Mouse (Mus musculus): ENCODE results near the gene Gpr68.

Gpr68 gene

DNA sequence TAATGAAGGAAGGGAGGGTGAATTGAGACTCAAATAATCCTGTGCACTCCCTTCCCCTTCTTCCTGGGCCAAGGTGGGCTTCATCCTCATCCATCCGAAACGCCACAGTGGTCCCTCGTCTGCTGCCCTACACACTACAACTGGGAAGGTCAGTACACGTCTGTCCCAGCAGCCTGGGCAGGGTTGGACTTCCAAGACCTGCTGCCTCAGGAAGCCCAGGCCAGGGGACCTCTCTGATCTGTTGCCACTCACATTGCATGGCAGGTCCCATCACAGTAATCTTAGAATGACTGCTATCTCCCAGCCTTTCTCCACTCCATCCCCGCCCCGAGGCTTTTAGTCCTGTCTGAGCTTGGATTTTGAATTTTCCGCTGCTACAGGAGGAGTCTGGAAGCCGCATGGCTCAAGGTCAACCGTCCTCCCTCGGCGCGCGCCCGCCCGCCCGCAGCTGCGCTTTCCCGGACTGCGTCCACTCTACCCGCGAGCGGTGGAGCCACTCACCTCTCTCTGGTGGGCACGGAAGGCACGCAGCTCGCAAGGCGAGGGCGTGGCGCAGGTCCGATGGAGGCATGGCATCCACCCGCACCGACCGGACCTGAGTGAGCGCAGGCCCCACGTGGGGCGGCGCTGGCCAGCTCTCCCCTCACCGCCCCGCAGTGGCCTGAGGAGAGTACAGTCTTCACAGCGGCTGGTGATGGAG is at the start of gene Gpr68:
Gene Gpr68, minus strand, starts transcription at position 601 of the 700 bp plus-strand sequence.
- in situ Hi-C loops (cut with MboI; ENCODE audit: low sequenced_read_pairs): no loop called here

- in situ Hi-C loops (cut with MboI; ENCODE audit: low sequenced_read_pairs): loop anchor here (5.0 kb wide), 1 partner anchor 75 kb away; no protein-coding TSS in a partner anchor
These were observed 49.3 kb upstream of the Gpr68 start for GRCm38 (mm10) chr12:100957257-100957656.

GRCm38 (mm10) chr12:100956825-100957224 is 48.8 kb upstream of the Gpr68 start:
- in situ Hi-C loops (cut with MboI; ENCODE audit: low sequenced_read_pairs): loop anchor here (5.0 kb wide), 1 partner anchor 75 kb away; no protein-coding TSS in a partner anchor

DNA sequence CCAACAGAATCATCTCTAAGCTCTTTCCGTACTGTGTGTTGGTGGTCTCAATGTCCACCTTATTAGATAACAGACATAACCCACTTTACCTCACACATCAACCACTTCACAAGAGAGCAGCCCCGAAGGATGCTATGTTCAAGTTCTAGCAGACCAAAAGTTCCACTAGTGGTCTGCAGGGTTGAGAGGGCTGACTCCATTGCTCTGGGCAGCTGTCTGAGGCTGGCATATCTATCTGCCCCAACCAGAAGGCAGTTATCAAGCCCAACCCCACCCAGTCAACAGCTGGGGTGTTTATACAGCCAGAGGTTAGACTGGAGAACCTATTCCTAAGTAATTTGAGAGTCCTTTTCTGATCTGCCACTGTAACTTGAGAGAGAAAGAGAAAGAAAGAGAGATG is 48.0 kb upstream of the Gpr68 start:
- in situ Hi-C loops (cut with MboI; ENCODE audit: low sequenced_read_pairs): loop anchor here (5.0 kb wide), 1 partner anchor 76 kb away; no protein-coding TSS in a partner anchor

- in situ Hi-C loops (cut with MboI; ENCODE audit: low sequenced_read_pairs): no loop called here
These were observed 45.9 kb upstream of the Gpr68 start for GRCm38 (mm10) chr12:100953926-100954325.

DNA sequence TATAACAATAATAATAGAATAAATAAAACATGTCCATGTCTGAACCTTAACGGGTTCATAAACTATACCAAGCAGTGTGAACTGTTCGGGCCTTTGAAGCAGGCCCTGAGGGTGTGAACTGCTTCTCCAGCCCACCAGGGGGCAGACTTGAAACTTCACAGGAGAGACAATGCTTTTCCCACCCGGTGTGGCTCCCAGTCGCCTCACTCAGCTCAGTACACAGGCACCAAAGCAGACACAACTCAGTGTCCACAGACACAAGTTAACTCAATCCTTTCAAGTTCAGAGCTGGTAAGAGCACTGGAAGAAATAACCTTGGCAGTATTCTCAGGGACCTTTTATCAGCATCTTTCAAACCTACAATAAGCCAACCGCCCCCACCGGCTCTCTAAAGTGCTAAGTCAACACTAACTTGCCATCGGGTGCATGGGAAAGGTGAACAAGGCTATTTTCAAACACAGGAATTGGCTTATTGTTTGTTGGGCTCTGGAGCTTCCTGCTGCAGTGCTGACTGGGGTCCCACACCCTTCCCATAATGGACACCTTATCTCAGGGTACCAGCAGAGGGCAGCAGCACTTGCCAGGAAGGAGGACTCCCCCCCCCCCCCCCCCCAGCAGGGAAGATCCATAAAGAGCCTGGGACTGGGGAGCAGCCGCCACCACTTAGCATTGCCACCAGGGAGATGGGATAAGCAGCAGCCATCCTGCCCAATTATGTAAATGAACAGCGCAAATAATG is 44.4 kb upstream of the Gpr68 start:
- in situ Hi-C loops (cut with MboI; ENCODE audit: low sequenced_read_pairs): no loop called here

GRCm38 (mm10) chr12:100949146-100949545 is 41.1 kb upstream of the Gpr68 start:
- in situ Hi-C loops (cut with MboI; ENCODE audit: low sequenced_read_pairs): loop anchor here (25.0 kb wide), 1 partner anchor 413 kb away; no protein-coding TSS in a partner anchor

GRCm38 (mm10) chr12:100948021-100948420 is 40.0 kb upstream of the Gpr68 start:
- in situ Hi-C loops (cut with MboI; ENCODE audit: low sequenced_read_pairs): loop anchor here (25.0 kb wide), 1 partner anchor 414 kb away; no protein-coding TSS in a partner anchor

DNA sequence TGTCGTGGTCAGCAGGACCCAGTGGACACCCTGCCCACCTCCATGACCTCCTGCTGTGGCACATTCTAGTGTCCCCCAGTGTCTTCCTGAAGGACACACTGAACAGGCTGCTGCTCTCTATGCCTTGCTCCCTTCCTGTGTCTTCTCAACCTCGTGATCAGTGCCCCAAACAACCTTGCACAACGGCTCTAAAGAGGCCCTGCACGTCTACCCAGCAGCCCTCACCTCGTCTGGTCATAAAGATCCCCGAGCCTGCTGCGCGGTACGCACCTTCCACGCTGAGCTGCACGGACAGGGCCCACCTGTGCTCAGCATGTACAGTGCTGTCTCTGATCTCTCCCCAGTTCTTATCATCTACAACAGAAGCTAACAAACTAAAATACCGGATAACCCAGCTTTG is 38.0 kb upstream of the Gpr68 start:
- in situ Hi-C loops (cut with MboI; ENCODE audit: low sequenced_read_pairs): loop anchor here (25.0 kb wide), 1 partner anchor 416 kb away; no protein-coding TSS in a partner anchor

GRCm38 (mm10) chr12:100945501-100945900 is 37.5 kb upstream of the Gpr68 start:
- in situ Hi-C loops (cut with MboI; ENCODE audit: low sequenced_read_pairs): loop anchor here (25.0 kb wide), 1 partner anchor 417 kb away; no protein-coding TSS in a partner anchor

GRCm38 (mm10) chr12:100944921-100945336 is 36.9 kb upstream of the Gpr68 start:
- in situ Hi-C loops (cut with MboI; ENCODE audit: low sequenced_read_pairs): loop anchor here (25.0 kb wide), 1 partner anchor 417 kb away; no protein-coding TSS in a partner anchor

- in situ Hi-C loops (cut with MboI; ENCODE audit: low sequenced_read_pairs): loop anchor here (25.0 kb wide), 1 partner anchor 419 kb away; no protein-coding TSS in a partner anchor
These were observed 35.1 kb upstream of the Gpr68 start for GRCm38 (mm10) chr12:100943146-100943545.

- in situ Hi-C loops (cut with MboI; ENCODE audit: low sequenced_read_pairs): loop anchor here (25.0 kb wide), 1 partner anchor 421 kb away; no protein-coding TSS in a partner anchor
These were observed 33.4 kb upstream of the Gpr68 start for GRCm38 (mm10) chr12:100941361-100941760.

DNA sequence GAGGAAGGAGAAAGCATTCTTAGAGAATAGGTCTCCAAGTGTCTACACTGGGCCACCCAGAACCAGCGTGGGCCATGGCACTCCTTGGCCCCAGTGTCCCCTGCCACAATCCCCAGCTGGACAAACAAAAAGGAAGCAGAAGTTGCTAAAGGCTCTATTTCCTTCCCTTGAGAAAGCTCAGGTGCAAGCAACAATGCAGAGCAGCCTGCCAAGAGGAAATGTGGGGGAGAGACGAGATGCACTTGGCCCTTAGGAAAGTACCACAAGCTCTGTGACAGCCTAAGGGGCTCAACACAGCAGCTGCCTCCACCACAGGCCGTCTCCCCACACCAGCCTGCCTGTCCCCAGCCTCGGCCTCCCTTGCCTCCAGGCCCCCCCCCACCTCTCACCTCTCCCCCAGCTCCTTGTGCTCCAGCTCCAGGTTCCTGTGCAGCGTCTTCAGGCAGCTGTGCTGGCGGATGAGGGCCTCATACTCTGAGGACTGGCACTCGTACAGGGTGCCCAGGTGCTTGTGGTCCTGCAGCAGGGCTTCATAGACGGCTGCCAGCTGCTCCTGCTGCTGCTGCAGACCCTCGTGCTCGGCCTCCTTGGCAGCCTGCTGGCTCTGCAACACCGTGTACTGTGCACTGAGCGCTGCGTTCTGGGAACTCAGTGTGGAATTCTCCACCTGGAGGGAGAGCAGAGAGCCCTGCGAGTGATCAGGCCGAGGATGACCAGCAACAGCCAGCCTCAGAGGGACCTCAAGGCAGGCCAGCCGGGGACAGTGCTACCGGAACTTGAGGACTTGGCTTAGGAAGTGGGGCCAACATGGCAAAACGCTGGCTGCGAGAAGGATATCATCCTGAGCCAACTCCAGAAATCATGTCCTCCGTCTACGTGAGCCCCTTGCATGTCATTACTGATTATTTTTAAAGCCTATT is 29.7 kb upstream of the Gpr68 start:
- in situ Hi-C loops (cut with MboI; ENCODE audit: low sequenced_read_pairs): loop anchor here (25.0 kb wide), 1 partner anchor 425 kb away; no protein-coding TSS in a partner anchor

DNA sequence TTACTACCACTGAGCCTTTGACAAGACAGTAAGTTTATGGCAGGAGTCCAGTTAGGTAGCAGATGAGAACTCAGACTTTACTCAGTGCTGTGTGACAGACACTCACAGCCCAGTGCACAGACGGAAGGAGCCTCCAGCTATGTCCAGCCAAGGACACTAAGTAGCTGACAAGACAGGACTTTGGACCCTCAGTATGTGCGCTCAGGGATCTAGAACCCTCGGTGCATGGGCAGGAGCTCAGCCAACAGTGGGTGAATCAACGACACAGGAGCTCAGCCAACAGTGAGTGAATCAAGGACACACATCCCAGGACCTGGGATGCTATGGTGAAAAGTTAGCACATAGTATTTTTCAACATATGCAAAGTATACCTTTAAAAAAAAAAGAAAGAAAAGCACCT is 28.7 kb upstream of the Gpr68 start:
- in situ Hi-C loops (cut with MboI; ENCODE audit: low sequenced_read_pairs): loop anchor here (25.0 kb wide), 1 partner anchor 426 kb away; no protein-coding TSS in a partner anchor

DNA sequence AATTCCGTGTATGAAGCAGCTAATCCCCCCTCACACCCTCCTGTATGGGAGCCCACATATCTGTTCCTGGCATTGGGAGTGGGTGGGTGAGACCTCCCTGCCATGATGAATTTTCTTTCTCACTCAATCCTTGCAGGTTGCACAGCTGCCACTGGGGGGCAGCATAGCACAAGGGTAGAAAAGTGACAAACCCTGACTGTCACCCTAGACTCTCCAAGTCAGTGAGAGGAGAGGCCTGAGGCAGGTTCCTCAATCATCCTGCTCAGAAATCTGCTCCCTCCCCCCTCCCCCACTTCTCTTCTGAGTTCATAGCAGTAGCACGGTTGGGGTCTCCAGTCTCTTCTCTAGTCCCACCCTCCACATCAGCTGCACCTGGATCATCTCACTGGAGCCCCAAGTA is 28.1 kb upstream of the Gpr68 start:
- in situ Hi-C loops (cut with MboI; ENCODE audit: low sequenced_read_pairs): loop anchor here (25.0 kb wide), 1 partner anchor 426 kb away; no protein-coding TSS in a partner anchor

GRCm38 (mm10) chr12:100934796-100935195 is 26.8 kb upstream of the Gpr68 start:
- in situ Hi-C loops (cut with MboI; ENCODE audit: low sequenced_read_pairs): loop anchor here (25.0 kb wide), 1 partner anchor 428 kb away; no protein-coding TSS in a partner anchor

DNA sequence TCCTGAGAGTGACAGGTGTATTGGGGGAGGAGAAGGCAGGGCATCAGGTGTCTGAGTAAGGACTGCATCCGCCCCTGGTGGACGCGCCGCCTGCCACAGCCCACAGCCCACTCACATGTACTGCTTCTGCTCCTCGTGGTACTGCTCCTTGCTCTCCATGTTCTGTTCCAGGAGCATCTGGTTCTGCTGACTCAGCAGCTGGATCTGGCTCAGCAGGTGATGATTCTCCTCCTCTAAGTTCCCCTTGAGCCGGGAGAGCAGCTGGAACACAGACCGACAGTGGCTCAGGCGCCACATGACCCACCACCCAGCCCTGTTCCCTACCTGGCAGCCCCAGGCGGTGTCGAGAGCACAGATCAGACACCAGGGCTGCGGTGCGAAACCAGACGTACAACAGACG is 23.7 kb upstream of the Gpr68 start:
- in situ Hi-C loops (cut with MboI; ENCODE audit: low sequenced_read_pairs): loop anchor here (25.0 kb wide), 1 partner anchor 431 kb away; no protein-coding TSS in a partner anchor

GRCm38 (mm10) chr12:100928286-100928685 is 20.3 kb upstream of the Gpr68 start:
- in situ Hi-C loops (cut with MboI; ENCODE audit: low sequenced_read_pairs): loop anchor here (25.0 kb wide), 1 partner anchor 434 kb away; no protein-coding TSS in a partner anchor

All from CH12F3 (cell line).